Mouse (Mus musculus) liver, postnatal 0 days (tissue): Measurements from ENCODE around the gene Borcs8.

Experiments used
- CTCF ChIP-seq: sonication (generic); IDR thresholded peaks from 2 replicates; pipeline ENCODE4 v1.5.1; 2016; ENCODE audit warnings: antibody characterized with exemption, low read depth
- EP300 ChIP-seq: IDR thresholded peaks from 2 replicates; pipeline ENCODE4 v1.6.1; 2016; ENCODE audit warnings: antibody characterized with exemption, low read depth, mild to moderate bottlenecking

DNA sequence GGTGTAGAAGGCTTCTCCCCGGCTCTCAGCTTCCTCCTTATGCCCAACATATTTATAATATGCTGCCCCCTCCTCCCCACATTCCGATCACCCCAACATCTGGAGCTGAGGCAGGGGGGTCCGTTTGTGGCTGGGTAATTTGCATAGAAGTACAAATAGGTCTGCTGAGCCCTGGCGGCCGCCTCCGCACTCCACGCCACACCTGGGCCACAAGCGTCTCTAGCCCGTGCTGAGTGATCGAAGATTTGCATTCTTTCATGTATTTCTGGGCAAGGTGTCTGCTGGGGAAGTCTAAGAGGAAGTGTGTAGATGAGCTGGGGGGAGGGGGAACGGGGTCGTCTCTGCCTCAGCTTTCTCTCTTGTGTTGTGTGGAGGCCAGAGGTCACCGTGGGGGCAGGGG, 20.7 kb downstream of the Borcs8 start:
- TF ChIP-seq CTCF (no peak), EP300 (no peak)
